10 mouse cellular contexts compared by ENCODE assay signal in the genomic region with DNA sequence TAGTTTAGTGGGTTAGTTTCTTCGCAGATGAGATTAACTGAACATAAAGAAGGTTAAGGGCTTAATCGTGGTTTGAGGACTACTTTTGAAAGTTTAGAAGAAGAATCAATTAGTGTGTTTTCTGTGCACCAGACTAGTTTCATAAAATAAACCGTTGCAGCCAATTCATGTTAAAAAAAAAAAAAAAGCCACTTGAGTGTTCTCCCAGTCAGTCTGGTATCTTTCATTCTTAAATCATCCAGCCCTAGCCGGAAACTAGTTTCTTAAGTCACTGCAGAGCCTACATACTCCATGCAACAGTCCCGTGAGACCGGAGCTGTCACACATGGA. TPM values are rescaled to one million over a fixed set of nuclear protein-coding genes. Genes with fewer than 3 reads are reported as not detected.
DNase-seq lines count a peak whose midpoint lies in the region; ATAC-seq and TF ChIP-seq lines count a peak whose summit lies in the region.
"Had no signal": no experiment of that assay in that cellular context is flagged by ENCODE, and none has a peak within 500 bp of the region (broad histone marks: within the 10 kb centered on the region; RNA-seq: fewer than 3 reads in every experiment).

No protein-coding gene starts in this region.

- TF ChIP-seq CTCF in gastrocnemius, adult 2 months (IDR thresholded peaks at IDR 0.05), result no peak
- TF ChIP-seq CTCF in liver, embryonic 14.5 days (IDR thresholded peaks at IDR 0.05; ENCODE audit: low read depth), result no peak

- 22% methylated on average over 6 of the region's 6 CpGs for WGBS in forebrain, embryonic 12.5 days
- 11% methylated on average over 6 of the region's 6 CpGs for WGBS in liver, embryonic 14.5 days (ENCODE audit: insufficient replicate concordance)

- peak overlapping the region; percentile 79 for H3K4me3 ChIP-seq in gastrocnemius, adult 2 months
- H3K4me3 ChIP-seq in forebrain, embryonic 12.5 days (replicated peaks), result peak overlapping the region; percentile 66
- H3K4me3 ChIP-seq in liver, embryonic 14.5 days (ENCODE audit: insufficient read depth in 1 of 2, low read depth in 2 of 2, low read length in 2 of 2), result peak overlapping the region; percentile 74 to 81

- peaks cover 10% of the 10 kb centered on the region; the same call in 1 of the 2 replicates for H3K4me1 ChIP-seq in forebrain, embryonic 12.5 days
- peaks cover 34 to 35% of the 10 kb centered on the region in 2 experiments for H3K4me1 ChIP-seq in liver, embryonic 14.5 days (replicated peaks; ENCODE audit: control insufficient read depth in 2 of 2, insufficient read depth in 2 of 2, low read length in 1 of 2)

- no peaks in the 10 kb centered on the region for H3K27me3 ChIP-seq in forebrain, embryonic 12.5 days
- no peaks in the 10 kb centered on the region for H3K27me3 ChIP-seq in liver, embryonic 14.5 days (ENCODE audit: control insufficient read depth, insufficient read depth, low read length)

- H3K9me3 ChIP-seq in forebrain, embryonic 12.5 days, result no peaks in the 10 kb centered on the region
- H3K9me3 ChIP-seq in liver, embryonic 14.5 days (ENCODE audit: control insufficient read depth, low read length), result no peaks in the 10 kb centered on the region

- intact Hi-C loops in gastrocnemius, adult 2 months (cut with DNase I), result no loop called here

- TF ChIP-seq EP300 in liver, embryonic 14.5 days (IDR thresholded peaks at IDR 0.05; ENCODE audit: low read depth), result no peak

- H3K27ac ChIP-seq in gastrocnemius, adult 2 months, result peak overlapping the region; percentile 99
- H3K27ac ChIP-seq in forebrain, embryonic 12.5 days, result 0 out of 2 replicates have a peak overlapping the region, but pooled peaks have one; percentile 89
- peak overlapping the region; percentile 97 for H3K27ac ChIP-seq in liver, embryonic 14.5 days

- DNase-seq in gastrocnemius, adult 2 months, result no peak
- no peak for DNase-seq in gastrocnemius, postnatal 4 days (ENCODE audit: low spot score in 2 of 2)
- DNase-seq in A20 (ENCODE audit: low read depth, low spot score), result peak; percentile 73
- DNase-seq in liver, embryonic 14.5 days (ENCODE audit: low read depth in 3 of 3, low spot score in 3 of 3), result no peak
- no peak for DNase-seq in urinary bladder, postnatal 25 days (ENCODE audit: low spot score)
- DNase-seq in thymus, postnatal 4 days, result no peak
- DNase-seq in adrenal gland, postnatal 4 days (ENCODE audit: low spot score in 2 of 2), result no peak

- ATAC-seq in forebrain, embryonic 12.5 days (ENCODE audit: low FRiP score), result no peak
- no peak; the same call in 1 of the 2 replicates for ATAC-seq in liver, embryonic 14.5 days (ENCODE audit: insufficient read depth)

- H3K36me3 ChIP-seq in forebrain, embryonic 12.5 days (replicated peaks), result no peaks in the 10 kb centered on the region
- peaks cover 20% of the 10 kb centered on the region for H3K36me3 ChIP-seq in liver, embryonic 14.5 days (replicated peaks; ENCODE audit: control insufficient read depth, insufficient read depth, low read depth)

- H3K9ac ChIP-seq in forebrain, embryonic 12.5 days, result peak overlapping the region; percentile 84
- peak overlapping the region; percentile 98 for H3K9ac ChIP-seq in liver, embryonic 14.5 days (replicated peaks)

- H3K4me2 ChIP-seq in forebrain, embryonic 12.5 days, result peak overlapping the region; percentile 78
- H3K4me2 ChIP-seq in liver, embryonic 14.5 days (ENCODE audit: low read depth), result peak overlapping the region; percentile 85

RNA-seq across cellular contexts. Expression of gene Fbxo9, which starts 1.3 kb away (rescaled TPM):
- total RNA-seq in gastrocnemius, adult 2 months (2021), result 10 to 100 TPM; 43.3 to 49.0 TPM
- 10 to 100 TPM; 48.1 to 49.1 TPM for total RNA-seq in gastrocnemius, postnatal 4 days (2021)
- 32.7 and 35.9 TPM in 2 replicates for polyA plus RNA-seq in forebrain, embryonic 12.5 days (2016; fragmentation: Nextera tagmentation; extraction: Ambion mirVana)
- polyA plus RNA-seq in liver, embryonic 14.5 days (2012; rRNA removed), result 47.3 and 78.1 TPM in 2 replicates
- polyA plus RNA-seq in liver, embryonic 14.5 days (2014; fragmentation: Nextera tagmentation; extraction: Ambion mirVana), result 68.1 and 80.0 TPM in 2 replicates
- 10 to 100 TPM; 64.9 to 66.5 TPM for total RNA-seq in adrenal gland, postnatal 4 days (2021)

RNA-seq across cellular contexts. Expression of gene Ick, which starts 1.4 kb away (rescaled TPM):
- 1 to 10 TPM; 5.0 to 6.4 TPM for total RNA-seq in gastrocnemius, adult 2 months (2021)
- 10 to 100 TPM; 26.0 to 31.0 TPM for total RNA-seq in gastrocnemius, postnatal 4 days (2021)
- polyA plus RNA-seq in forebrain, embryonic 12.5 days (2016; fragmentation: Nextera tagmentation; extraction: Ambion mirVana), result 35.5 and 38.4 TPM in 2 replicates
- 3.0 and 3.6 TPM in 2 replicates for polyA plus RNA-seq in liver, embryonic 14.5 days (2012; rRNA removed)
- 3.7 and 4.7 TPM in 2 replicates for polyA plus RNA-seq in liver, embryonic 14.5 days (2014; fragmentation: Nextera tagmentation; extraction: Ambion mirVana)
- 10 to 100 TPM; 35.6 to 36.1 TPM for total RNA-seq in adrenal gland, postnatal 4 days (2021)

RNA-seq across cellular contexts. Expression of gene Gcm1, which starts 55.8 kb away (rescaled TPM):
- not detected for total RNA-seq in gastrocnemius, adult 2 months (2021)
- not detected for total RNA-seq in gastrocnemius, postnatal 4 days (2021)
- polyA plus RNA-seq in forebrain, embryonic 12.5 days (2016; fragmentation: Nextera tagmentation; extraction: Ambion mirVana), result not detected in 2 replicates
- not detected in 2 replicates for polyA plus RNA-seq in liver, embryonic 14.5 days (2012; rRNA removed)
- not detected in 2 replicates for polyA plus RNA-seq in liver, embryonic 14.5 days (2014; fragmentation: Nextera tagmentation; extraction: Ambion mirVana)
- not detected for total RNA-seq in adrenal gland, postnatal 4 days (2021)
- total RNA-seq: hematopoietic stem cell, adult 5-6 weeks had no signal
- polyA plus RNA-seq: urinary bladder, adult 2 months had no signal
